Mouse (Mus musculus): ENCODE data around the gene Gjc2. TPM values are rescaled to one million over a fixed set of nuclear protein-coding genes. Genes with fewer than 3 reads are reported as not detected.
A peak's percentile ranks its signal among the peaks of the same experiment; 100 is the strongest.

The Gjc2 gene
- polyA plus RNA-seq, 1 experiment from 2014 or later: 0.50 TPM

- Histone ChIP-seq H3K4me1 (replicated peaks; ENCODE audit: control insufficient read depth, insufficient read depth, low read length) (no peaks in the 10 kb centered on the region), H3K27me3 (ENCODE audit: control insufficient read depth, insufficient read depth, low read depth, low read length) (no peaks in the 10 kb centered on the region), H3K36me3 (ENCODE audit: control insufficient read depth, insufficient read depth, low read length) (peaks cover 4% of the 10 kb centered on the region; the same call in 1 of the 2 replicates), H3K27ac (ENCODE audit: low read length) (no peak overlapping the region), H3K9ac (ENCODE audit: low read length) (no peak overlapping the region), H3K4me2 (ENCODE audit: low read depth, low read length) (no peak overlapping the region), H3K4me3 (ENCODE audit: low read length) (no peak overlapping the region), H3K9me3 (ENCODE audit: control insufficient read depth, low read length) (no peaks in the 10 kb centered on the region)
- 86% methylated on average over 5 of the region's 5 CpGs for whole genome bisulfite sequencing
- ATAC-seq (ENCODE audit: low read depth): no peak
Measured at GRCm38 (mm10) chr11:59155900-59156299, 27.1 kb downstream of the Gjc2 start.

- Histone ChIP-seq H3K4me3 (ENCODE audit: low read length) (no peak overlapping the region), H3K27me3 (ENCODE audit: control insufficient read depth, insufficient read depth, low read depth, low read length) (no peaks in the 10 kb centered on the region), H3K4me1 (replicated peaks; ENCODE audit: control insufficient read depth, insufficient read depth, low read length) (no peaks in the 10 kb centered on the region), H3K9me3 (ENCODE audit: control insufficient read depth, low read length) (no peaks in the 10 kb centered on the region), H3K4me2 (ENCODE audit: low read depth, low read length) (no peak overlapping the region), H3K36me3 (ENCODE audit: control insufficient read depth, insufficient read depth, low read length) (peaks cover 4% of the 10 kb centered on the region; the same call in 1 of the 2 replicates), H3K9ac (ENCODE audit: low read length) (no peak overlapping the region), H3K27ac (ENCODE audit: low read length) (no peak overlapping the region)
- WGBS: 58% methylated on average over 7 of the region's 7 CpGs
- peak; percentile 43; the same call in 1 of the 2 replicates for ATAC-seq (ENCODE audit: low read depth)
Measured at GRCm38 (mm10) chr11:59154220-59154619, 28.8 kb downstream of the Gjc2 start.

- H3K4me1 ChIP-seq (replicated peaks; ENCODE audit: control insufficient read depth, insufficient read depth, low read length): no peaks in the 10 kb centered on the region
- H3K27ac ChIP-seq (ENCODE audit: low read length): no peak overlapping the region
- H3K36me3 ChIP-seq (ENCODE audit: control insufficient read depth, insufficient read depth, low read length): no peaks in the 10 kb centered on the region
- no peak for ATAC-seq (ENCODE audit: low read depth)
- 24% methylated on average over 3 of the region's 3 CpGs for WGBS
- H3K27me3 ChIP-seq (ENCODE audit: control insufficient read depth, insufficient read depth, low read depth, low read length): no peaks in the 10 kb centered on the region
- no peaks in the 10 kb centered on the region for H3K9me3 ChIP-seq (ENCODE audit: control insufficient read depth, low read length)
- no peak overlapping the region for H3K4me3 ChIP-seq (ENCODE audit: low read length)
- no peak overlapping the region for H3K4me2 ChIP-seq (ENCODE audit: low read depth, low read length)
- H3K9ac ChIP-seq (ENCODE audit: low read length): no peak overlapping the region
Measured at GRCm38 (mm10) chr11:59151729-59152128, 31.3 kb downstream of the Gjc2 start.

- no peaks in the 10 kb centered on the region for H3K36me3 ChIP-seq (ENCODE audit: control insufficient read depth, insufficient read depth, low read length)
- ATAC-seq (ENCODE audit: low read depth): no peak
- no peak overlapping the region for H3K4me2 ChIP-seq (ENCODE audit: low read depth, low read length)
- no peaks in the 10 kb centered on the region for H3K4me1 ChIP-seq (replicated peaks; ENCODE audit: control insufficient read depth, insufficient read depth, low read length)
- 47% methylated on average over 3 of the region's 3 CpGs for WGBS
- no peak overlapping the region for H3K27ac ChIP-seq (ENCODE audit: low read length)
- no peaks in the 10 kb centered on the region for H3K27me3 ChIP-seq (ENCODE audit: control insufficient read depth, insufficient read depth, low read depth, low read length)
- no peaks in the 10 kb centered on the region for H3K9me3 ChIP-seq (ENCODE audit: control insufficient read depth, low read length)
- no peak overlapping the region for H3K9ac ChIP-seq (ENCODE audit: low read length)
- H3K4me3 ChIP-seq (ENCODE audit: low read length): no peak overlapping the region
Measured at GRCm38 (mm10) chr11:59149302-59149701, 33.7 kb downstream of the Gjc2 start.

- 72% methylated on average over 5 of the region's 5 CpGs for WGBS
- Histone ChIP-seq H3K4me3 (ENCODE audit: low read length) (no peak overlapping the region), H3K4me1 (replicated peaks; ENCODE audit: control insufficient read depth, insufficient read depth, low read length) (no peaks in the 10 kb centered on the region; the same call in 1 of the 2 replicates), H3K36me3 (ENCODE audit: control insufficient read depth, insufficient read depth, low read length) (no peaks in the 10 kb centered on the region), H3K9ac (ENCODE audit: low read length) (no peak overlapping the region), H3K27ac (ENCODE audit: low read length) (no peak overlapping the region), H3K4me2 (ENCODE audit: low read depth, low read length) (no peak overlapping the region), H3K9me3 (ENCODE audit: control insufficient read depth, low read length) (no peaks in the 10 kb centered on the region), H3K27me3 (ENCODE audit: control insufficient read depth, insufficient read depth, low read depth, low read length) (no peaks in the 10 kb centered on the region; the same call in 1 of the 2 replicates)
- ATAC-seq (ENCODE audit: low read depth): no peak
Measured at GRCm38 (mm10) chr11:59142962-59143361, 40.1 kb downstream of the Gjc2 start.

- ATAC-seq (ENCODE audit: low read depth): peak; percentile 83
- no peaks in the 10 kb centered on the region for H3K9me3 ChIP-seq (ENCODE audit: control insufficient read depth, low read length)
- H3K4me1 ChIP-seq (replicated peaks; ENCODE audit: control insufficient read depth, insufficient read depth, low read length): no peaks in the 10 kb centered on the region; the same call in 1 of the 2 replicates
- H3K4me3 ChIP-seq (ENCODE audit: low read length): peak overlapping the region; percentile 5; the same call in 1 of the 2 replicates
- H3K27me3 ChIP-seq (ENCODE audit: control insufficient read depth, insufficient read depth, low read depth, low read length): peaks cover 11% of the 10 kb centered on the region
- no peak overlapping the region for H3K27ac ChIP-seq (ENCODE audit: low read length)
- WGBS: 5% methylated on average over 14 of the region's 14 CpGs
- peak overlapping the region; percentile 33 for H3K4me2 ChIP-seq (ENCODE audit: low read depth, low read length)
- no peaks in the 10 kb centered on the region for H3K36me3 ChIP-seq (ENCODE audit: control insufficient read depth, insufficient read depth, low read length)
- 0 out of 2 replicates have a peak overlapping the region, but pooled peaks have one; percentile 13 for H3K9ac ChIP-seq (ENCODE audit: low read length)
Measured at GRCm38 (mm10) chr11:59141772-59142370, 41.1 kb downstream of the Gjc2 start.

GRCm38 (mm10) chr11:59138537-59139486, 44.2 kb downstream of the Gjc2 start:
- Histone ChIP-seq H3K9me3 (ENCODE audit: control insufficient read depth, low read length) (no peaks in the 10 kb centered on the region), H3K27me3 (ENCODE audit: control insufficient read depth, insufficient read depth, low read depth, low read length) (peaks cover 41% of the 10 kb centered on the region), H3K36me3 (ENCODE audit: control insufficient read depth, insufficient read depth, low read length) (no peaks in the 10 kb centered on the region), H3K4me1 (replicated peaks; ENCODE audit: control insufficient read depth, insufficient read depth, low read length) (peaks cover 3% of the 10 kb centered on the region; the same call in 1 of the 2 replicates), H3K4me2 (ENCODE audit: low read depth, low read length) (no peak overlapping the region), H3K27ac (ENCODE audit: low read length) (no peak overlapping the region), H3K4me3 (ENCODE audit: low read length) (no peak overlapping the region), H3K9ac (ENCODE audit: low read length) (no peak overlapping the region)
- WGBS: 47% methylated on average over 17 of the region's 19 CpGs
- no peak for ATAC-seq (ENCODE audit: low read depth)

GRCm38 (mm10) chr11:59136994-59137706, 45.9 kb downstream of the Gjc2 start:
- H3K27ac ChIP-seq (ENCODE audit: low read length): no peak overlapping the region
- H3K9me3 ChIP-seq (ENCODE audit: control insufficient read depth, low read length): no peaks in the 10 kb centered on the region
- peaks cover 3% of the 10 kb centered on the region; the same call in 1 of the 2 replicates for H3K4me1 ChIP-seq (replicated peaks; ENCODE audit: control insufficient read depth, insufficient read depth, low read length)
- WGBS: 74% methylated on average over 12 of the region's 12 CpGs
- H3K4me2 ChIP-seq (ENCODE audit: low read depth, low read length): no peak overlapping the region
- H3K4me3 ChIP-seq (ENCODE audit: low read length): no peak overlapping the region
- no peak overlapping the region for H3K9ac ChIP-seq (ENCODE audit: low read length)
- ATAC-seq (ENCODE audit: low read depth): no peak
- H3K36me3 ChIP-seq (ENCODE audit: control insufficient read depth, insufficient read depth, low read length): no peaks in the 10 kb centered on the region
- peaks cover 51% of the 10 kb centered on the region for H3K27me3 ChIP-seq (ENCODE audit: control insufficient read depth, insufficient read depth, low read depth, low read length)
